Mouse (Mus musculus) hindbrain, embryonic 10.5 days (tissue): ENCODE data around the gene Acsbg2. TPM values are rescaled to one million over a fixed set of nuclear protein-coding genes. Genes with fewer than 3 reads are reported as not detected.
A peak's percentile ranks its signal among the peaks of the same experiment; 100 is the strongest.

Experiments used
- DNase-seq: peaks from one replicate; pipeline ENCODE4 v3.0.0-alpha.2; 2017; ENCODE audit warnings: low spot score
- H3K27ac ChIP-seq: fragments of 300-500 bp; sonication (generic); 2 replicates; pipeline ENCODE4 v1.5.1; 2016; ENCODE audit warnings: mild to moderate bottlenecking, moderate library complexity
- H3K27me3 ChIP-seq: fragments of 300-500 bp; sonication (generic); 2 replicates; pipeline ENCODE4 v1.6.1; 2016; ENCODE audit warnings: mild to moderate bottlenecking; ENCODE audit not compliant: poor library complexity, insufficient read depth, severe bottlenecking
- H3K36me3 ChIP-seq: fragments of 300-500 bp; sonication (generic); 2 replicates; pipeline ENCODE4 v1.6.1; 2016; ENCODE audit warnings: mild to moderate bottlenecking, moderate library complexity
- H3K4me1 ChIP-seq: fragments of 300-500 bp; sonication (generic); replicated peaks from 2 replicates; pipeline ENCODE4 v1.6.1; 2016; ENCODE audit warnings: mild to moderate bottlenecking
- H3K4me3 ChIP-seq: fragments of 300-500 bp; sonication (generic); 2 replicates; pipeline ENCODE4 v1.5.1; 2016; ENCODE audit warnings: mild to moderate bottlenecking, moderate library complexity
- H3K9me3 ChIP-seq: fragments of 300-500 bp; sonication (generic); 2 replicates; pipeline ENCODE4 v1.6.1; 2016; ENCODE audit warnings: mild to moderate bottlenecking, moderate library complexity
- WGBS: fragments of 180-500 bp; shearing (Covaris S2); methylation state at CpG from one replicate; pipeline ENCODE4 v1.1.7; 2016; 5-methylcytosine and 5-hydroxymethylcytosine counted together
- polyA plus RNA-seq: library from polyadenylated mRNA; unstranded; fragments of >200 nt; fragmentation: Nextera tagmentation; extraction: Ambion mirVana; gene quantifications from 2 replicates; pipeline ENCODE4 v1.2.1, GENCODE M21; 2016

The Acsbg2 gene
- polyA plus RNA-seq, 1 experiment from 2014 or later: not detected

GRCm38 (mm10) chr17:56810245-56810644 is 64.0 kb downstream of the Acsbg2 start:
- peaks cover 33% of the 10 kb centered on the region for H3K27me3 ChIP-seq
- peak; percentile 73 for DNase-seq
- peak overlapping the region; percentile 76 for H3K27ac ChIP-seq
- H3K36me3 ChIP-seq: 0 out of 2 replicates have a peak, but pooled peaks cover 2% of the 10 kb centered on the region
- WGBS: 14% methylated on average over 3 of the region's 3 CpGs
- no peaks in the 10 kb centered on the region for H3K9me3 ChIP-seq
- peak overlapping the region; percentile 3; the same call in 1 of the 2 replicates for H3K4me3 ChIP-seq
- H3K4me1 ChIP-seq: peaks cover 62% of the 10 kb centered on the region

- WGBS: 10% methylated on average over 9 of the region's 9 CpGs
- H3K9me3 ChIP-seq: no peaks in the 10 kb centered on the region
- H3K4me1 ChIP-seq: peaks cover 46% of the 10 kb centered on the region
Measured at GRCm38 (mm10) chr17:56808518-56808917, 65.7 kb downstream of the Acsbg2 start.

GRCm38 (mm10) chr17:56805784-56806183 is 68.5 kb downstream of the Acsbg2 start:
- H3K36me3 ChIP-seq: peaks cover 36% of the 10 kb centered on the region
- H3K4me1 ChIP-seq: peaks cover 18% of the 10 kb centered on the region
- H3K27me3 ChIP-seq: peaks cover 17% of the 10 kb centered on the region
- no peak overlapping the region for H3K27ac ChIP-seq
- H3K4me3 ChIP-seq: no peak overlapping the region
- no peaks in the 10 kb centered on the region for H3K9me3 ChIP-seq
- no peak for DNase-seq
- WGBS: 79% methylated on average over 1 of the region's 1 CpGs

More at GRCm38 (mm10) chr17:56808518-56808917, 65.7 kb downstream of the Acsbg2 start:
- Histone ChIP-seq H3K27me3 (peaks cover 33% of the 10 kb centered on the region), H3K27ac (no peak overlapping the region), H3K4me3 (no peak overlapping the region), H3K36me3 (peaks cover 13% of the 10 kb centered on the region)
- DNase-seq: peak; percentile 78

- no peak overlapping the region for H3K27ac ChIP-seq
Measured at GRCm38 (mm10) chr17:56804952-56805351, 69.3 kb downstream of the Acsbg2 start.

GRCm38 (mm10) chr17:56802065-56802464 is 72.2 kb downstream of the Acsbg2 start:
- H3K4me1 ChIP-seq: 0 out of 2 replicates have a peak, but pooled peaks cover 4% of the 10 kb centered on the region
- peaks cover 52% of the 10 kb centered on the region for H3K36me3 ChIP-seq
- H3K4me3 ChIP-seq: no peak overlapping the region
- DNase-seq: no peak
- no peak overlapping the region for H3K27ac ChIP-seq
- no peaks in the 10 kb centered on the region for H3K27me3 ChIP-seq
- WGBS: 81% methylated on average over 8 of the region's 8 CpGs
- H3K9me3 ChIP-seq: no peaks in the 10 kb centered on the region

More at GRCm38 (mm10) chr17:56804952-56805351, 69.3 kb downstream of the Acsbg2 start:
- Histone ChIP-seq H3K4me1 (peaks cover 10% of the 10 kb centered on the region), H3K4me3 (no peak overlapping the region), H3K27me3 (peaks cover 17% of the 10 kb centered on the region), H3K36me3 (peaks cover 44% of the 10 kb centered on the region), H3K9me3 (no peaks in the 10 kb centered on the region)
- no peak for DNase-seq
- WGBS: 88% methylated on average over 5 of the region's 5 CpGs

GRCm38 (mm10) chr17:56799276-56799675 is 75.0 kb downstream of the Acsbg2 start:
- Histone ChIP-seq H3K27me3 (no peaks in the 10 kb centered on the region), H3K4me1 (0 out of 2 replicates have a peak, but pooled peaks cover 4% of the 10 kb centered on the region), H3K4me3 (no peak overlapping the region), H3K36me3 (peaks cover 46% of the 10 kb centered on the region), H3K27ac (no peak overlapping the region), H3K9me3 (no peaks in the 10 kb centered on the region)
- DNase-seq: no peak
- WGBS: 81% methylated on average over 3 of the region's 3 CpGs

GRCm38 (mm10) chr17:56793614-56794319 is 80.5 kb downstream of the Acsbg2 start:
- 70% methylated on average over 6 of the region's 6 CpGs for WGBS
- DNase-seq: no peak
- no peak overlapping the region for H3K4me3 ChIP-seq
- no peaks in the 10 kb centered on the region for H3K4me1 ChIP-seq
- no peak overlapping the region for H3K27ac ChIP-seq
- peaks cover 15% of the 10 kb centered on the region; the same call in 1 of the 2 replicates for H3K36me3 ChIP-seq
- no peaks in the 10 kb centered on the region for H3K9me3 ChIP-seq
- H3K27me3 ChIP-seq: no peaks in the 10 kb centered on the region

Other genes with a start within 250 kb of the Acsbg2 start
- gene Lonp1, start 247.6 kb downstream of the Acsbg2 start, polyA plus RNA-seq: 52.9 and 54.6 TPM in 2 replicates
- gene Catsperd, start 246.3 kb downstream of the Acsbg2 start, polyA plus RNA-seq: 0.66 and 0.95 TPM in 2 replicates
- gene Ranbp3, start 201.2 kb downstream of the Acsbg2 start, polyA plus RNA-seq: 130 and 139 TPM in 2 replicates
- gene Ndufa11, start 156.7 kb downstream of the Acsbg2 start, polyA plus RNA-seq: 398 and 446 TPM in 2 replicates
- gene Vmac, start 156.4 kb downstream of the Acsbg2 start, polyA plus RNA-seq: 12.7 and 18.6 TPM in 2 replicates
- gene Nrtn, start 116.9 kb downstream of the Acsbg2 start, polyA plus RNA-seq: 4.4 and 5.1 TPM in 2 replicates
- gene Dus3l, start 109.7 kb downstream of the Acsbg2 start, polyA plus RNA-seq: 44.1 and 47.6 TPM in 2 replicates
- gene Prr22, start 104.2 kb downstream of the Acsbg2 start, polyA plus RNA-seq: 1.3 TPM in 2 replicates
- gene Rfx2, start 43.4 kb downstream of the Acsbg2 start, polyA plus RNA-seq: 10.9 and 13.8 TPM in 2 replicates
- gene 1700061G19Rik, start 1.0 kb upstream of the Acsbg2 start, polyA plus RNA-seq: 0.54 and 0.63 TPM in 2 replicates
- 65.4 and 82.4 TPM in 2 replicates for gene Mllt1, start 61.0 kb upstream of the Acsbg2 start, polyA plus RNA-seq
- gene Acer1, start 107.7 kb upstream of the Acsbg2 start, polyA plus RNA-seq: not detected in 2 replicates
- 166 and 170 TPM in 2 replicates for gene Clpp, start 115.9 kb upstream of the Acsbg2 start, polyA plus RNA-seq
- 35.5 TPM in 2 replicates for gene Alkbh7, start 122.9 kb upstream of the Acsbg2 start, polyA plus RNA-seq
- not detected in 2 replicates for gene Pspn, start 125.6 kb upstream of the Acsbg2 start, polyA plus RNA-seq
- 71.0 and 78.3 TPM in 2 replicates for gene Gtf2f1, start 136.8 kb upstream of the Acsbg2 start, polyA plus RNA-seq
- 0.41 and 0.43 TPM in 2 replicates for gene Gm17949, start 137.0 kb upstream of the Acsbg2 start, polyA plus RNA-seq
- 51.1 and 52.0 TPM in 2 replicates for gene Khsrp, start 157.1 kb upstream of the Acsbg2 start, polyA plus RNA-seq
- gene Slc25a41, start 167.2 kb upstream of the Acsbg2 start, polyA plus RNA-seq: not detected in 2 replicates
- 5.1 and 8.2 TPM in 2 replicates for gene Crb3, start 184.7 kb upstream of the Acsbg2 start, polyA plus RNA-seq
- 10.5 and 16.2 TPM in 2 replicates for gene Slc25a23, start 185.4 kb upstream of the Acsbg2 start, polyA plus RNA-seq
- gene Dennd1c, start 204.1 kb upstream of the Acsbg2 start, polyA plus RNA-seq: 3.2 and 3.6 TPM in 2 replicates
- gene Tubb4a, start 213.3 kb upstream of the Acsbg2 start, polyA plus RNA-seq: 66.9 and 167 TPM in 2 replicates
- 9.8 and 10.5 TPM in 2 replicates for gene Tnfsf9, start 230.9 kb upstream of the Acsbg2 start, polyA plus RNA-seq